In genomic region chr12:54263733-54264417, GRCm38 (mm10) we compare ENCODE assay signal across 10 mouse cellular contexts.
DNase-seq lines count a peak whose midpoint lies in the region; ATAC-seq and TF ChIP-seq lines count a peak whose summit lies in the region.
"Had no signal": no experiment of that assay in that cellular context is flagged by ENCODE, and none has a peak within 500 bp of the region (broad histone marks: within the 10 kb centered on the region; RNA-seq: fewer than 3 reads in every experiment).

No protein-coding gene starts in this region.

- DNase-seq in heart, adult 2 months: no peak
- peak; percentile 28 for DNase-seq in neural tube, embryonic 10.5 days (ENCODE audit: extremely low spot score, low spot score)
- DNase-seq in kidney, adult 8-10 months: peak; percentile 9 to 33
- DNase-seq in gastrocnemius, adult 8-10 months (ENCODE audit: low spot score in 2 of 2): no peak
- DNase-seq in urinary bladder, adult 2 months (ENCODE audit: low spot score): no peak
- DNase-seq: liver had no signal

- no peaks in the 10 kb centered on the region for H3K79me2 ChIP-seq in heart, adult 2 months (replicated peaks; ENCODE audit: control insufficient read depth, insufficient read depth, low read length)

- H3K4me1 ChIP-seq in heart, embryonic 15.5 days (replicated peaks): peaks cover 38% of the 10 kb centered on the region
- peaks cover 2% of the 10 kb centered on the region; the same call in 1 of the 2 replicates for H3K4me1 ChIP-seq in heart, adult 2 months (ENCODE audit: control insufficient read depth, insufficient read depth, low read length)
- peaks cover 12% of the 10 kb centered on the region; the same call in 1 of the 2 replicates for H3K4me1 ChIP-seq in neural tube, embryonic 15.5 days

- no peak for TF ChIP-seq CTCF in heart, adult 2 months (IDR thresholded peaks at IDR 0.05)

- H3K36me3 ChIP-seq in heart, embryonic 15.5 days: no peaks in the 10 kb centered on the region
- no peaks in the 10 kb centered on the region for H3K36me3 ChIP-seq in heart, adult 2 months (ENCODE audit: control insufficient read depth, insufficient read depth, low read length)
- H3K36me3 ChIP-seq in neural tube, embryonic 15.5 days: no peaks in the 10 kb centered on the region
- H3K36me3 ChIP-seq: hindbrain, embryonic 12.5 days had no signal

- intact Hi-C loops in heart, adult 2 months (cut with DNase I): no loop called here

- WGBS in heart, embryonic 15.5 days: 42% methylated on average over 13 of the region's 13 CpGs
- 43% methylated on average over 13 of the region's 13 CpGs for WGBS in heart, adult 2 months
- WGBS in neural tube, embryonic 15.5 days: 77% methylated on average over 13 of the region's 13 CpGs

- H3K4me3 ChIP-seq in heart, embryonic 15.5 days: no peak overlapping the region
- H3K4me3 ChIP-seq in heart, adult 2 months: no peak overlapping the region
- no peak overlapping the region for H3K4me3 ChIP-seq in neural tube, embryonic 15.5 days (replicated peaks)
- H3K4me3 ChIP-seq: hindbrain, embryonic 12.5 days had no signal

- no peaks in the 10 kb centered on the region for H3K27me3 ChIP-seq in heart, embryonic 15.5 days
- H3K27me3 ChIP-seq in heart, adult 2 months (ENCODE audit: control insufficient read depth, insufficient read depth, low read length): no peaks in the 10 kb centered on the region
- no peaks in the 10 kb centered on the region for H3K27me3 ChIP-seq in neural tube, embryonic 15.5 days (replicated peaks)
- H3K27me3 ChIP-seq: hindbrain, embryonic 12.5 days had no signal

- TF ChIP-seq POLR2A in heart, adult 2 months (IDR thresholded peaks at IDR 0.05; ENCODE audit: insufficient read depth, low read depth, low read length): no peak

- H3K27ac ChIP-seq in heart, embryonic 15.5 days: peak overlapping the region; percentile 36
- H3K27ac ChIP-seq in heart, adult 2 months: no peak overlapping the region
- no peak overlapping the region for H3K27ac ChIP-seq in neural tube, embryonic 15.5 days (replicated peaks)
- H3K27ac ChIP-seq: hindbrain, embryonic 12.5 days had no signal

- H3K4me2 ChIP-seq in heart, embryonic 15.5 days: no peak overlapping the region
- no peak overlapping the region for H3K4me2 ChIP-seq in neural tube, embryonic 15.5 days
- H3K4me2 ChIP-seq: hindbrain, embryonic 12.5 days had no signal

- no peak; the same call in 1 of the 2 replicates for ATAC-seq in heart, embryonic 15.5 days (replicated peaks; ENCODE audit: insufficient number of reproducible peaks, insufficient read depth, low FRiP score, low read depth)
- ATAC-seq in neural tube, embryonic 15.5 days (ENCODE audit: low FRiP score): no peak
- ATAC-seq: activated CD4-positive, CD25-positive, alpha-beta regulatory T cell, adult 4 months had no signal

- H3K9ac ChIP-seq in heart, embryonic 15.5 days: no peak overlapping the region
- H3K9ac ChIP-seq in heart, adult 2 months (ENCODE audit: low read depth, low read length): no peak overlapping the region
- no peak overlapping the region for H3K9ac ChIP-seq in neural tube, embryonic 15.5 days (replicated peaks)
- H3K9ac ChIP-seq: hindbrain, embryonic 12.5 days had no signal

- no peak for TF ChIP-seq EP300 in heart, adult 2 months (IDR thresholded peaks at IDR 0.05; ENCODE audit: insufficient read depth, low read depth, low read length)

- H3K9me3 ChIP-seq in heart, embryonic 15.5 days (replicated peaks): no peaks in the 10 kb centered on the region
- H3K9me3 ChIP-seq in neural tube, embryonic 15.5 days (replicated peaks): no peaks in the 10 kb centered on the region
- H3K9me3 ChIP-seq: hindbrain, embryonic 12.5 days had no signal

Comparison
In these comparisons a context has a peak if more than half of its experiments do, and no peak if none do; other contexts are left out.
1. DNase-seq: peak in neural tube, embryonic 10.5 days (single experiment) and kidney, adult 8-10 months (2 of 2); none in heart, adult 2 months (0 of 2), gastrocnemius, adult 8-10 months (0 of 2) and urinary bladder, adult 2 months (single experiment).